37 mouse cellular contexts compared by ENCODE assay signal in the genomic region with DNA sequence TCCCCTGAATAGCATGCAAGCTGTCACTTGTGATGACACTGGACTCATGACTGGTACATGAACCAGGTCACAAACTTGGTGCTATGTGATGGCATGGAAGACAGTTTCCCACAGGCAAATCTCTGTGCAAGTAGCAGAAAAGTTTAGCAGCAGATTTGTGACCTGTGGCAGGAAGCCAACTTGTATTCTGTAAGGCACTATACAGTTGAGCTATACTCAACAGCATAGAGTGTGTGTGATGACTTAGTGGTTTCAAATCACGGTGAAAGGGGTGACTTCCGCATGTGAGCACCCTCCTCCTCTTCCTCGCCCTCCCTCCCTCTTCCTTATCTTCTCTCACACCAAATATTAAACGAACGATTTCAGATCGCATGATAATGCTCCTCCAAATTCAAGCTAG. TPM values are rescaled to one million over a fixed set of nuclear protein-coding genes. Genes with fewer than 3 reads are reported as not detected.
A peak's percentile ranks its signal among the peaks of the same experiment; 100 is the strongest.
DNase-seq lines count a peak whose midpoint lies in the region; ATAC-seq lines count a peak whose summit lies in the region.
"Had no signal": no experiment of that assay in that cellular context is flagged by ENCODE, and none has a peak within 500 bp of the region (broad histone marks: within the 10 kb centered on the region; RNA-seq: fewer than 3 reads in every experiment).

No protein-coding gene starts in this region.

- intact Hi-C loops in heart, postnatal 36 days (cut with DNase I), result no loop called here

- no peak overlapping the region for H3K4me3 ChIP-seq in heart, embryonic 12.5 days
- H3K4me3 ChIP-seq in embryonic facial prominence, embryonic 10.5 days, result no peak overlapping the region
- no peak overlapping the region for H3K4me3 ChIP-seq in embryonic facial prominence, embryonic 14.5 days (ENCODE audit: low read depth, low read length)
- no peak overlapping the region for H3K4me3 ChIP-seq in limb, embryonic 13.5 days
- H3K4me3 ChIP-seq: forebrain, embryonic 15.5 days; megakaryocyte, embryonic 14.5 days; midbrain, embryonic 12.5 days; myocyte; neural tube, embryonic 12.5 days had no signal

- peaks cover 25% of the 10 kb centered on the region for H3K4me1 ChIP-seq in heart, embryonic 12.5 days (replicated peaks)
- H3K4me1 ChIP-seq in embryonic facial prominence, embryonic 10.5 days, result peaks cover 52% of the 10 kb centered on the region
- peaks cover 32% of the 10 kb centered on the region for H3K4me1 ChIP-seq in embryonic facial prominence, embryonic 14.5 days (ENCODE audit: control insufficient read depth, insufficient read depth, low read length)
- peaks cover 51% of the 10 kb centered on the region for H3K4me1 ChIP-seq in limb, embryonic 13.5 days
- H3K4me1 ChIP-seq: megakaryocyte, embryonic 14.5 days had no signal

- WGBS in heart, embryonic 12.5 days, result 53% methylated on average over 6 of the region's 6 CpGs
- 84% methylated on average over 6 of the region's 6 CpGs for WGBS in embryonic facial prominence, embryonic 10.5 days
- 73% methylated on average over 6 of the region's 6 CpGs for WGBS in embryonic facial prominence, embryonic 14.5 days
- 70% methylated on average over 6 of the region's 6 CpGs for WGBS in limb, embryonic 13.5 days

- H3K4me2 ChIP-seq in heart, embryonic 12.5 days, result peak overlapping the region; percentile 55; the same call in 1 of the 2 replicates
- no peak overlapping the region for H3K4me2 ChIP-seq in embryonic facial prominence, embryonic 14.5 days (ENCODE audit: low read depth, low read length)
- no peak overlapping the region for H3K4me2 ChIP-seq in limb, embryonic 13.5 days (replicated peaks)

- ATAC-seq in heart, embryonic 12.5 days (ENCODE audit: insufficient number of reproducible peaks, low FRiP score), result no peak
- no peak for ATAC-seq in embryonic facial prominence, embryonic 14.5 days (ENCODE audit: low read depth)
- ATAC-seq in limb, embryonic 13.5 days (ENCODE audit: low FRiP score, low read depth), result 0 out of 2 replicates have a peak, but pooled peaks have one; percentile 30
- ATAC-seq: intestine, embryonic 16.5 days had no signal

- no peak overlapping the region for H3K9ac ChIP-seq in heart, embryonic 12.5 days
- no peak overlapping the region for H3K9ac ChIP-seq in embryonic facial prominence, embryonic 14.5 days (ENCODE audit: low read depth, low read length)
- H3K9ac ChIP-seq in limb, embryonic 13.5 days, result no peak overlapping the region
- H3K9ac ChIP-seq: forebrain, embryonic 15.5 days; liver, embryonic 14.5 days; midbrain, embryonic 12.5 days; neural tube, embryonic 12.5 days had no signal

- H3K27ac ChIP-seq in heart, embryonic 12.5 days (ENCODE audit: poor library complexity, severe bottlenecking), result no peak overlapping the region
- H3K27ac ChIP-seq in embryonic facial prominence, embryonic 10.5 days (replicated peaks), result peak overlapping the region; percentile 78
- H3K27ac ChIP-seq in embryonic facial prominence, embryonic 14.5 days (replicated peaks; ENCODE audit: low read depth, low read length), result 0 out of 2 replicates have a peak overlapping the region, but pooled peaks have one; percentile 61
- H3K27ac ChIP-seq in limb, embryonic 13.5 days, result peak overlapping the region; percentile 85
- H3K27ac ChIP-seq: forebrain, embryonic 15.5 days; liver, embryonic 14.5 days; midbrain, embryonic 12.5 days; neural tube, embryonic 12.5 days had no signal

- DNase-seq in heart, postnatal 36 days, result no peak
- DNase-seq in embryonic facial prominence, embryonic 10.5 days (ENCODE audit: low spot score), result no peak
- no peak for DNase-seq in embryonic facial prominence, embryonic 14.5 days (ENCODE audit: low spot score)
- no peak for DNase-seq in cerebellum, adult 9-10 months
- no peak for DNase-seq in embryo, embryonic 9.5 days (ENCODE audit: extremely low spot score)
- DNase-seq: adrenal gland, adult 8-10 months; cerebellum, adult 8-10 months; cerebellum, postnatal 36 days; gastrocnemius, postnatal 36 days; heart, postnatal 14 days; kidney, adult 9 months; kidney, postnatal 10 days; layer of hippocampus, postnatal 36 days; liver; lung, adult 2 months; lung, postnatal 4 days; right cerebral cortex, adult 18-20 months; spleen, adult 18-20 months; thymus, adult 2 months; thymus, postnatal 36 days had no signal

- H3K9me3 ChIP-seq in heart, embryonic 12.5 days (replicated peaks), result no peaks in the 10 kb centered on the region
- H3K9me3 ChIP-seq in embryonic facial prominence, embryonic 10.5 days, result no peaks in the 10 kb centered on the region
- H3K9me3 ChIP-seq in embryonic facial prominence, embryonic 14.5 days (ENCODE audit: control insufficient read depth, low read length), result no peaks in the 10 kb centered on the region
- no peaks in the 10 kb centered on the region for H3K9me3 ChIP-seq in limb, embryonic 13.5 days
- H3K9me3 ChIP-seq: forebrain, embryonic 10.5 days; forebrain, embryonic 15.5 days; midbrain, embryonic 12.5 days; neural tube, embryonic 12.5 days had no signal

- peaks cover 16% of the 10 kb centered on the region for H3K27me3 ChIP-seq in heart, embryonic 12.5 days (replicated peaks)
- peaks cover 22% of the 10 kb centered on the region for H3K27me3 ChIP-seq in embryonic facial prominence, embryonic 10.5 days (replicated peaks; ENCODE audit: low read depth, poor library complexity, severe bottlenecking)
- H3K27me3 ChIP-seq in embryonic facial prominence, embryonic 14.5 days (replicated peaks; ENCODE audit: control insufficient read depth, insufficient read depth, low read length), result no peaks in the 10 kb centered on the region
- no peaks in the 10 kb centered on the region for H3K27me3 ChIP-seq in limb, embryonic 13.5 days
- H3K27me3 ChIP-seq: forebrain, embryonic 15.5 days; megakaryocyte, embryonic 14.5 days had no signal

- no peaks in the 10 kb centered on the region for H3K36me3 ChIP-seq in heart, embryonic 12.5 days
- peaks cover 58% of the 10 kb centered on the region for H3K36me3 ChIP-seq in embryonic facial prominence, embryonic 10.5 days (replicated peaks)
- 0 out of 2 replicates have a peak, but pooled peaks cover 9% of the 10 kb centered on the region for H3K36me3 ChIP-seq in embryonic facial prominence, embryonic 14.5 days (ENCODE audit: control insufficient read depth, insufficient read depth, low read length)
- H3K36me3 ChIP-seq in limb, embryonic 13.5 days, result peaks cover 24% of the 10 kb centered on the region
- H3K36me3 ChIP-seq: forebrain, embryonic 10.5 days; forebrain, embryonic 15.5 days; G1E; midbrain, embryonic 12.5 days; neural tube, embryonic 12.5 days had no signal

RNA-seq across cellular contexts. Expression of gene Kank4, which starts 39.9 kb away (rescaled TPM):
- 0.42 and 0.49 TPM in 2 replicates for polyA plus RNA-seq in heart, embryonic 12.5 days (2016; fragmentation: Nextera tagmentation; extraction: Ambion mirVana)
- total RNA-seq in heart, postnatal 36 days (2021), result under 1 TPM; 0.35 to 0.86 TPM
- 2.1 and 2.5 TPM in 2 replicates for polyA plus RNA-seq in embryonic facial prominence, embryonic 10.5 days (2016; fragmentation: Nextera tagmentation; extraction: Ambion mirVana)
- 2.6 and 3.1 TPM in 2 replicates for polyA plus RNA-seq in embryonic facial prominence, embryonic 14.5 days (2014; fragmentation: Nextera tagmentation; extraction: Ambion mirVana)
- 2.8 and 3.0 TPM in 2 replicates for polyA plus RNA-seq in limb, embryonic 13.5 days (2015; fragmentation: Nextera tagmentation; extraction: Ambion mirVana)
- polyA plus RNA-seq: G1E had no signal

RNA-seq across cellular contexts. Expression of gene I0C0044D17Rik, which starts 46.2 kb away (rescaled TPM):
- not detected in 2 replicates for polyA plus RNA-seq in heart, embryonic 12.5 days (2016; fragmentation: Nextera tagmentation; extraction: Ambion mirVana)
- total RNA-seq in heart, postnatal 36 days (2021), result not detected
- not detected in 2 replicates for polyA plus RNA-seq in embryonic facial prominence, embryonic 10.5 days (2016; fragmentation: Nextera tagmentation; extraction: Ambion mirVana)
- not detected in 2 replicates for polyA plus RNA-seq in embryonic facial prominence, embryonic 14.5 days (2014; fragmentation: Nextera tagmentation; extraction: Ambion mirVana)
- polyA plus RNA-seq in limb, embryonic 13.5 days (2015; fragmentation: Nextera tagmentation; extraction: Ambion mirVana), result not detected in 2 replicates
- total RNA-seq: adrenal gland, adult 8-10 months; G1E; gastrocnemius, adult 18-20 months; gastrocnemius, postnatal 36 days; heart, postnatal 14 days; layer of hippocampus, postnatal 36 days; midbrain, postnatal 0 days had no signal
- polyA plus RNA-seq: forebrain, embryonic 10.5 days; forebrain, embryonic 15.5 days; frontal cortex, adult 2 months; G1E; heart, embryonic 11.5 days; hindbrain, embryonic 11.5 days; intestine, embryonic 16.5 days; large intestine, adult 2 months; liver, embryonic 14.5 days; lung, adult 2 months; midbrain, embryonic 12.5 days; midbrain, postnatal 0 days; myocyte; neural tube, embryonic 12.5 days; thymus, adult 2 months had no signal

RNA-seq across cellular contexts. Expression of gene L1td1, which starts 50.9 kb away (rescaled TPM):
- 0.41 TPM in 1 of 2 replicates, not detected in the other for polyA plus RNA-seq in heart, embryonic 12.5 days (2016; fragmentation: Nextera tagmentation; extraction: Ambion mirVana)
- not detected for total RNA-seq in heart, postnatal 36 days (2021)
- polyA plus RNA-seq in embryonic facial prominence, embryonic 10.5 days (2016; fragmentation: Nextera tagmentation; extraction: Ambion mirVana), result 0.35 and 0.44 TPM in 2 replicates
- polyA plus RNA-seq in embryonic facial prominence, embryonic 14.5 days (2014; fragmentation: Nextera tagmentation; extraction: Ambion mirVana), result 0.30 TPM in 1 of 2 replicates, not detected in the other
- polyA plus RNA-seq in limb, embryonic 13.5 days (2015; fragmentation: Nextera tagmentation; extraction: Ambion mirVana), result 1.8 and 2.2 TPM in 2 replicates
- total RNA-seq: gastrocnemius, adult 18-20 months; gastrocnemius, postnatal 36 days; heart, postnatal 14 days; layer of hippocampus, postnatal 36 days; midbrain, postnatal 0 days had no signal
- polyA plus RNA-seq: forebrain, embryonic 15.5 days; G1E; large intestine, adult 2 months; liver, embryonic 14.5 days; midbrain, postnatal 0 days; myocyte; neural tube, embryonic 12.5 days; thymus, adult 2 months had no signal
